Mouse (Mus musculus) forebrain, embryonic 13.5 days (tissue): ENCODE results near the gene Ppp1r9b. TPM values are rescaled to one million over a fixed set of nuclear protein-coding genes. Genes with fewer than 3 reads are reported as not detected.

ENCODE experiments used
- ATAC-seq: fragments of 200-750 bp; cut with Nextera tagmentation; 2 replicates; pipeline ENCODE4 v1.8.0; 2017
- H3K27ac ChIP-seq: fragments of 300-500 bp; sonication (generic); 2 replicates; pipeline ENCODE4 v1.5.1; 2015; ENCODE audit warnings: inconsistent platforms, mild to moderate bottlenecking, moderate library complexity
- H3K27me3 ChIP-seq: fragments of 300-500 bp; sonication (generic); 2 replicates; pipeline ENCODE4 v1.6.1; 2015; ENCODE audit warnings: mild to moderate bottlenecking, inconsistent platforms
- H3K36me3 ChIP-seq: fragments of 300-500 bp; sonication (generic); 2 replicates; pipeline ENCODE4 v1.6.1; 2015; ENCODE audit warnings: mild to moderate bottlenecking, inconsistent platforms; ENCODE audit not compliant: poor library complexity, severe bottlenecking
- H3K4me1 ChIP-seq: fragments of 300-500 bp; sonication (generic); 2 replicates; pipeline ENCODE4 v1.6.1; 2015; ENCODE audit warnings: inconsistent platforms
- H3K4me2 ChIP-seq: fragments of 300-500 bp; sonication (generic); 2 replicates; pipeline ENCODE4 v1.6.1; 2015; ENCODE audit warnings: inconsistent platforms, mild to moderate bottlenecking, moderate library complexity
- H3K4me3 ChIP-seq: fragments of 300-500 bp; sonication (generic); 2 replicates; pipeline ENCODE4 v1.5.1; 2015; ENCODE audit warnings: mild to moderate bottlenecking, inconsistent platforms
- H3K9ac ChIP-seq: fragments of 300-500 bp; sonication (generic); 2 replicates; pipeline ENCODE4 v1.6.1; 2015; ENCODE audit warnings: mild to moderate bottlenecking, inconsistent platforms
- H3K9me3 ChIP-seq: fragments of 300-500 bp; sonication (generic); replicated peaks from 2 replicates; pipeline ENCODE4 v1.6.1; 2016; ENCODE audit warnings: inconsistent platforms
- WGBS: fragments of 180-500 bp; shearing (Covaris S2); methylation state at CpG from one replicate; pipeline ENCODE4 v1.1.7; 2015; 5-methylcytosine and 5-hydroxymethylcytosine counted together
- polyA plus RNA-seq: library from polyadenylated mRNA; unstranded; fragments of >200 nt; fragmentation: Nextera tagmentation; extraction: Ambion mirVana; gene quantifications from 2 replicates; pipeline ENCODE4 v1.2.1, GENCODE M21; 2015

The Ppp1r9b gene
- polyA plus RNA-seq, 1 experiment from 2014 or later = 16.3 TPM

- Histone ChIP-seq H3K27ac (no peak overlapping the region), H3K4me1 (peaks cover 44% of the 10 kb centered on the region), H3K4me3 (no peak overlapping the region), H3K9me3 (no peaks in the 10 kb centered on the region), H3K4me2 (no peak overlapping the region), H3K9ac (no peak overlapping the region), H3K27me3 (no peaks in the 10 kb centered on the region), H3K36me3 (peaks cover 88% of the 10 kb centered on the region)
- WGBS = 91% methylated on average over 21 of the region's 21 CpGs
- ATAC-seq = no peak
These were observed 10.9 kb downstream of the Ppp1r9b start for GRCm38 (mm10) chr11:95001584-95002347.

- H3K4me1 ChIP-seq = peaks cover 43% of the 10 kb centered on the region
- no peak overlapping the region for H3K27ac ChIP-seq
These were observed 11.9 kb downstream of the Ppp1r9b start for GRCm38 (mm10) chr11:95002705-95003104.

GRCm38 (mm10) chr11:95004136-95004936, 13.5 kb downstream of the Ppp1r9b start:
- Histone ChIP-seq H3K27ac (peak overlapping the region; percentile 20; the same call in 1 of the 2 replicates), H3K36me3 (peaks cover 62% of the 10 kb centered on the region), H3K4me1 (peaks cover 41% of the 10 kb centered on the region)

More at GRCm38 (mm10) chr11:95002705-95003104, 11.9 kb downstream of the Ppp1r9b start:
- no peaks in the 10 kb centered on the region for H3K9me3 ChIP-seq
- no peak for ATAC-seq
- no peaks in the 10 kb centered on the region for H3K27me3 ChIP-seq
- no peak overlapping the region for H3K4me3 ChIP-seq
- no peak overlapping the region for H3K9ac ChIP-seq
- H3K36me3 ChIP-seq = peaks cover 78% of the 10 kb centered on the region
- H3K4me2 ChIP-seq = no peak overlapping the region
- 95% methylated on average over 8 of the region's 8 CpGs for WGBS

GRCm38 (mm10) chr11:95004937-95005198, 14.0 kb downstream of the Ppp1r9b start:
- 72% methylated on average over 6 of the region's 6 CpGs for WGBS
- no peak overlapping the region for H3K4me2 ChIP-seq
- no peak overlapping the region for H3K9ac ChIP-seq
- peaks cover 44% of the 10 kb centered on the region for H3K4me1 ChIP-seq
- H3K9me3 ChIP-seq = no peaks in the 10 kb centered on the region
- no peak for ATAC-seq
- peak overlapping the region; percentile 20 for H3K27ac ChIP-seq
- peaks cover 57% of the 10 kb centered on the region for H3K36me3 ChIP-seq
- H3K4me3 ChIP-seq = no peak overlapping the region
- no peaks in the 10 kb centered on the region for H3K27me3 ChIP-seq

More at GRCm38 (mm10) chr11:95004136-95004936, 13.5 kb downstream of the Ppp1r9b start:
- no peak overlapping the region for H3K4me2 ChIP-seq
- no peaks in the 10 kb centered on the region for H3K9me3 ChIP-seq
- no peak overlapping the region for H3K9ac ChIP-seq
- no peak for ATAC-seq
- no peak overlapping the region for H3K4me3 ChIP-seq
- no peaks in the 10 kb centered on the region for H3K27me3 ChIP-seq
- WGBS = 90% methylated on average over 12 of the region's 12 CpGs

GRCm38 (mm10) chr11:95006038-95006437, 15.2 kb downstream of the Ppp1r9b start:
- H3K9ac ChIP-seq = peak overlapping the region; percentile 67; the same call in 1 of the 2 replicates
- peaks cover 35% of the 10 kb centered on the region for H3K4me1 ChIP-seq
- peak overlapping the region; percentile 81 for H3K27ac ChIP-seq
- no peak for ATAC-seq
- no peaks in the 10 kb centered on the region for H3K27me3 ChIP-seq
- 37% methylated on average over 4 of the region's 4 CpGs for WGBS
- peak overlapping the region; percentile 75 for H3K4me2 ChIP-seq
- H3K9me3 ChIP-seq = no peaks in the 10 kb centered on the region
- peak overlapping the region; percentile 43 for H3K4me3 ChIP-seq
- peaks cover 46% of the 10 kb centered on the region for H3K36me3 ChIP-seq

GRCm38 (mm10) chr11:95006525-95007219, 15.8 kb downstream of the Ppp1r9b start:
- peak overlapping the region; percentile 67 for H3K9ac ChIP-seq
- peak overlapping the region; percentile 43 for H3K4me3 ChIP-seq
- peaks cover 42% of the 10 kb centered on the region for H3K36me3 ChIP-seq
- H3K9me3 ChIP-seq = no peaks in the 10 kb centered on the region
- H3K4me1 ChIP-seq = peaks cover 40% of the 10 kb centered on the region
- H3K27ac ChIP-seq = peak overlapping the region; percentile 81
- H3K4me2 ChIP-seq = peak overlapping the region; percentile 75
- peak; percentile 67 for ATAC-seq
- 2% methylated on average over 27 of the region's 27 CpGs for WGBS
- no peaks in the 10 kb centered on the region for H3K27me3 ChIP-seq

GRCm38 (mm10) chr11:95007418-95007817, 16.6 kb downstream of the Ppp1r9b start:
- Histone ChIP-seq H3K27ac (peak overlapping the region; percentile 81; the same call in 1 of the 2 replicates), H3K9ac (no peak overlapping the region), H3K9me3 (no peaks in the 10 kb centered on the region), H3K27me3 (no peaks in the 10 kb centered on the region), H3K4me2 (peak overlapping the region; percentile 75), H3K36me3 (peaks cover 35% of the 10 kb centered on the region), H3K4me3 (no peak overlapping the region; the same call in 1 of the 2 replicates), H3K4me1 (peaks cover 48% of the 10 kb centered on the region)
- ATAC-seq = no peak
- 82% methylated on average over 3 of the region's 3 CpGs for WGBS

GRCm38 (mm10) chr11:95008661-95009628, 18.1 kb downstream of the Ppp1r9b start:
- Histone ChIP-seq H3K27ac (peak overlapping the region; percentile 97), H3K4me1 (peaks cover 60% of the 10 kb centered on the region), H3K4me2 (peak overlapping the region; percentile 91), H3K36me3 (peaks cover 23% of the 10 kb centered on the region), H3K27me3 (no peaks in the 10 kb centered on the region), H3K4me3 (peak overlapping the region; percentile 95), H3K9me3 (no peaks in the 10 kb centered on the region), H3K9ac (peak overlapping the region; percentile 99)
- ATAC-seq = no peak
- WGBS = 32% methylated on average over 15 of the region's 15 CpGs

GRCm38 (mm10) chr11:95009629-95010014, 18.8 kb downstream of the Ppp1r9b start, which contains the start of gene Samd14:
TSS of gene Samd14 (plus strand) at chr11:95009879.
- Histone ChIP-seq H3K4me1 (peaks cover 67% of the 10 kb centered on the region), H3K27ac (peak within 1 kb of the TSS; percentile 97), H3K9ac (peak within 1 kb of the TSS; percentile 99), H3K27me3 (no peaks in the 10 kb centered on the region), H3K36me3 (peaks cover 23% of the 10 kb centered on the region), H3K4me2 (peak within 1 kb of the TSS; percentile 91), H3K9me3 (no peaks in the 10 kb centered on the region), H3K4me3 (peak within 1 kb of the TSS; percentile 95)
- ATAC-seq = peak; percentile 80
- under 1% methylated on average over 32 of the region's 32 CpGs for WGBS

- ATAC-seq = peak; percentile 53
- H3K4me2 ChIP-seq = peak overlapping the region; percentile 91
- H3K36me3 ChIP-seq = peaks cover 23% of the 10 kb centered on the region
- H3K27me3 ChIP-seq = no peaks in the 10 kb centered on the region
- H3K4me3 ChIP-seq = peak overlapping the region; percentile 95
- H3K9ac ChIP-seq = peak overlapping the region; percentile 99
- H3K4me1 ChIP-seq = peaks cover 71% of the 10 kb centered on the region
- under 1% methylated on average over 39 of the region's 40 CpGs for WGBS
- H3K27ac ChIP-seq = peak overlapping the region; percentile 97
- no peaks in the 10 kb centered on the region for H3K9me3 ChIP-seq
These were observed 19.4 kb downstream of the Ppp1r9b start for GRCm38 (mm10) chr11:95010141-95010739.
